Mouse (Mus musculus): ENCODE data around the gene Ern2.

Ern2 gene

DNA sequence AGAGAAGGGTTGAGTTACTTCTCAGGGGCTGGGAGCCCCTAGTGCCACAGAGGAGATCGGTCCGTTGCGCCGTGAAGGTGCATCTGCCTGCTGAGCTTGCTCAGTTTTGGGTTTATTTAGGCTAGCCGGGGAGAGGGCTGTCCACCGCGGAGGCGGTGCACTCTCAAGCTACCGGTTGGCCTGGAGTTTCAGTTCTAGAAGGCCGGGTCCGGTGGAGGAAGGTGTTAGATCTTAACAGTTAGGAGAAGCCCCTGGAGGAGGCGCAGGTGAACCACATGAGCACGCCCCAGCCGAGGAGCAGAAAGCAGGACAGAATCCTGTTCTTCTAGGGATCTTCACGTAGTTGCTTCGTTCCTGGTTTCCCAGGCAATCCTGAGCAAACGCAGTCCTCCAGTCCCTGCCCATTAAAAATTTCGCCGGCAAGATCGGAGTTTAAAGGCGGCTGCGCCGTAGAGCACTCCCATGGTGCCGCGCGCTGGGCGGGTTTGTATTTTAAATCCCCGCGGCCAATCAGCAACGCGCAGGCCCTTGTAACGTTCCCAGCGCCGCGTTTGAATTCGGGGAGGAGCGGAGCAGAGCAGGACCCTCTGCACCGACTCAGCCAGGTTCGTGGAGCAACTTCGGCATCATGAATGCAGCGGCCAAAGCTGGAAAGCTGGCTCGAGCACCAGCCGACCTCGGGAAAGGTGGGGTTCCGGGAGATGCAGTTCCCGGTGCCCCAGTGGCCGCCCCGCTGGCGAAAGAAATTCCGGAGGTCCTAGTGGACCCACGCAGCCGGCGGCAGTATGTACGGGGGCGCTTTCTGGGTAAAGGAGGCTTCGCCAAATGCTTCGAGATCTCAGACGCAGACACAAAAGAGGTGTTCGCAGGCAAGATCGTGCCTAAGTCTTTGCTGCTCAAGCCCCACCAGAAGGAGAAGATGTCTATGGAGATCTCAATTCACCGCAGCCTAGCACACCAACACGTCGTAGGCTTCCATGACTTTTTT is 26.8 kb downstream of the Ern2 start, which contains the start of gene Plk1:
Gene Plk1, plus strand, starts transcription at position 525 of the 988 bp plus-strand sequence.
- DNase-seq: peak; percentile 65

GRCm38 (mm10) chr7:122158488-122158887 is 27.5 kb downstream of the Ern2 start:
- DNase-seq: peak; percentile 7

- no peak for DNase-seq
These were observed 33.5 kb downstream of the Ern2 start for GRCm38 (mm10) chr7:122152473-122152872.

DNA sequence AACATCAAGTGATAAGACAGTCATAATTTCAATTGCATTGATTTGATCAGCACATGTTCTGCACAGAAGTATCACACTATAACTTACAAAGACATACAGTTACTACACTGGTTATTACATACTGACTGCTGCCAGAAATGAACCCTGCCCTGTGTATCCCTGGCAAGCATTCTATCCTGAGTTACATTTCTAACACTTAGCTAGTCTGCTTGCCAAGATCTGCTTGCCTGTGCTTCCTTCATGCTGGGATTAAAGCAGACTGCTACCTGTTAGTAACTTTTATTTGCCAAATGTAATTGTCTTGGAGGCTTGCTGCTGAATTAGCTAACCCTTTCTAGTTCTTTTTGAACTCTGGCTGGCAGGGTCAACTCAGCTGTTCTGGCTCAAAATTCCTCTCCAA is 45.0 kb downstream of the Ern2 start:
- DNase-seq: peak; percentile 44

DNA sequence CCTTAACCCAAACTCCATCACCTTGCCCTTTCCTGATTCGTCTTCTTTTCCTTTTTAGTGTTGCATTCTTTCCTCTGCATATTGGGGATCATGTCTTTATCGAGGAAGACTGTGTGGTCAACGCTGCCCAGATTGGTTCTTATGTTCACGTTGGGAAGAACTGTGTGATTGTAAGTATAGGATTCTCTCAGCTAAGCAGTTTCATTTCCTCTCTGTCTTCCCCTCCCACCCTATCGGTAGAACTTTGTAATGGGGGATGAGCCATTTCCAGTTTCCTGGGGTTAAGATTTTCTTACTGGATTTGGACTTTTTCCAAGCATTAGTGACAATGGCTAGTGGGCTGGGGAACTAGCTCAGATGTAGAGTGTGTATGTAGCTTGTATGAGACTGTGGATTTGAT is 47.8 kb downstream of the Ern2 start:
- DNase-seq: no peak

- no peak for DNase-seq
These were observed 48.9 kb downstream of the Ern2 start for GRCm38 (mm10) chr7:122137071-122137470.

DNA sequence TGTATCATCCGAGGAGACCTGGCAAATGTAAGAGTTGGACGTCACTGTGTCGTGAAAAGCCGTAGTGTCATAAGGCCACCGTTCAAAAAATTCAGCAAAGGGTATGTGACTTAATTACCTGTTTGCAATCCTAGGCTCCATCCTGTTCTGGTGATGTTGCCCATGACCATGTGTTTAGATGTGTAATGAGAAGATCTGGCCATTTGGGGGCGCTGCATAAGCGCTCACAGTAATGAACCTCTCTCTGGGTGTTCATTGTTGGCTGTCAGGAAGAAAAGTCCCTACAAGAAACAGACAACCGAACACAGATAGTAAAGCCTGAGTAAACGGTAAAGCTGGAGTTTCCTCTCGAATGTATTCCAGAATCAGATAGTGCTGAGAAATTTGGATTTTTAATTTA is 50.9 kb downstream of the Ern2 start:
- DNase-seq: no peak

GRCm38 (mm10) chr7:122133338-122133625 is 52.7 kb downstream of the Ern2 start:
- no peak for DNase-seq

- DNase-seq: peak; percentile 96
These were observed 53.3 kb downstream of the Ern2 start, which contains the start of the genes Palb2 and Dctn5 for GRCm38 (mm10) chr7:122132497-122133337. Gene Palb2, minus strand, starts transcription at chr7:122132985. Gene Dctn5, plus strand, starts transcription at chr7:122133041.

GRCm38 (mm10) chr7:122131834-122132233 is 54.2 kb downstream of the Ern2 start:
- DNase-seq: no peak

GRCm38 (mm10) chr7:122126946-122127345 is 59.1 kb downstream of the Ern2 start:
- DNase-seq: peak; percentile 34

GRCm38 (mm10) chr7:122125636-122126035 is 60.4 kb downstream of the Ern2 start:
- DNase-seq: no peak

- no peak for DNase-seq
These were observed 62.5 kb downstream of the Ern2 start for GRCm38 (mm10) chr7:122123518-122123917.

Data from kidney, adult 11 months (tissue).